Mouse (Mus musculus): Measurements from ENCODE around the gene Gm49361. TPM values are rescaled to one million over a fixed set of nuclear protein-coding genes. Genes with fewer than 3 reads are reported as not detected.

Gm49361 gene
- total RNA-seq, 2 experiments from 2014 or later, result 0.65 TPM; not detected in 1

- DNase-seq (ENCODE audit: extremely low spot score in 1 of 2, low spot score in 2 of 2), result no peak
- intact Hi-C loops (cut with DNase I), result no loop called here
Measured at GRCm38 (mm10) chr14:57736141-57736540, 9.8 kb downstream of the Gm49361 start.

GRCm38 (mm10) chr14:57732668-57733293 lies 13.1 kb downstream of the Gm49361 start:
- DNase-seq (ENCODE audit: extremely low spot score in 1 of 2, low spot score in 2 of 2), result no peak
- intact Hi-C loops (cut with DNase I), result no loop called here

- intact Hi-C loops (cut with DNase I), result no loop called here
- DNase-seq (ENCODE audit: extremely low spot score in 1 of 2, low spot score in 2 of 2), result peak in 1 of 2 experiments; percentile 75
Measured at GRCm38 (mm10) chr14:57730527-57730926, 15.4 kb downstream of the Gm49361 start.

- intact Hi-C loops (cut with DNase I), result no loop called here
Measured at GRCm38 (mm10) chr14:57729975-57730499, 15.9 kb downstream of the Gm49361 start.

GRCm38 (mm10) chr14:57729364-57729763 lies 16.5 kb downstream of the Gm49361 start:
- no peak for DNase-seq (ENCODE audit: extremely low spot score in 1 of 2, low spot score in 2 of 2)
- intact Hi-C loops (cut with DNase I), result no loop called here

More at GRCm38 (mm10) chr14:57729975-57730499, 15.9 kb downstream of the Gm49361 start:
- DNase-seq (ENCODE audit: extremely low spot score in 1 of 2, low spot score in 2 of 2), result no peak

GRCm38 (mm10) chr14:57726172-57726571 lies 19.7 kb downstream of the Gm49361 start:
- intact Hi-C loops (cut with DNase I), result no loop called here
- DNase-seq (ENCODE audit: extremely low spot score in 1 of 2, low spot score in 2 of 2), result no peak

- no peak for DNase-seq (ENCODE audit: extremely low spot score in 1 of 2, low spot score in 2 of 2)
- intact Hi-C loops (cut with DNase I), result no loop called here
Measured at GRCm38 (mm10) chr14:57724473-57724872, 21.4 kb downstream of the Gm49361 start.

- no peak for DNase-seq (ENCODE audit: extremely low spot score in 1 of 2, low spot score in 2 of 2)
- intact Hi-C loops (cut with DNase I), result no loop called here
Measured at GRCm38 (mm10) chr14:57718245-57718644, 27.7 kb downstream of the Gm49361 start.

- no peak for DNase-seq (ENCODE audit: extremely low spot score in 1 of 2, low spot score in 2 of 2)
- intact Hi-C loops (cut with DNase I), result no loop called here
Measured at GRCm38 (mm10) chr14:57716601-57717245, 29.2 kb downstream of the Gm49361 start.

- intact Hi-C loops (cut with DNase I), result no loop called here
- DNase-seq (ENCODE audit: extremely low spot score in 1 of 2, low spot score in 2 of 2), result no peak
Measured at GRCm38 (mm10) chr14:57712884-57713283, 33.0 kb downstream of the Gm49361 start.

GRCm38 (mm10) chr14:57711059-57711458 lies 34.8 kb downstream of the Gm49361 start:
- intact Hi-C loops (cut with DNase I), result no loop called here
- DNase-seq (ENCODE audit: extremely low spot score in 1 of 2, low spot score in 2 of 2), result no peak

GRCm38 (mm10) chr14:57709171-57709570 lies 36.7 kb downstream of the Gm49361 start:
- intact Hi-C loops (cut with DNase I), result no loop called here
- no peak for DNase-seq (ENCODE audit: extremely low spot score in 1 of 2, low spot score in 2 of 2)

GRCm38 (mm10) chr14:57708580-57708979 lies 37.3 kb downstream of the Gm49361 start:
- no peak for DNase-seq (ENCODE audit: extremely low spot score in 1 of 2, low spot score in 2 of 2)
- intact Hi-C loops (cut with DNase I), result no loop called here

GRCm38 (mm10) chr14:57707100-57707893 lies 38.6 kb downstream of the Gm49361 start:
- intact Hi-C loops (cut with DNase I), result no loop called here
- peak in 1 of 2 experiments; percentile 57 for DNase-seq (ENCODE audit: extremely low spot score in 1 of 2, low spot score in 2 of 2)

- intact Hi-C loops (cut with DNase I), result no loop called here
- no peak for DNase-seq (ENCODE audit: extremely low spot score in 1 of 2, low spot score in 2 of 2)
Measured at GRCm38 (mm10) chr14:57706760-57707099, 39.2 kb downstream of the Gm49361 start.

GRCm38 (mm10) chr14:57705759-57706158 lies 40.1 kb downstream of the Gm49361 start:
- no peak for DNase-seq (ENCODE audit: extremely low spot score in 1 of 2, low spot score in 2 of 2)
- intact Hi-C loops (cut with DNase I), result no loop called here

- intact Hi-C loops (cut with DNase I), result no loop called here
Measured at GRCm38 (mm10) chr14:57705075-57705474, 40.8 kb downstream of the Gm49361 start.

GRCm38 (mm10) chr14:57701915-57702477 lies 43.9 kb downstream of the Gm49361 start:
- intact Hi-C loops (cut with DNase I), result no loop called here
- DNase-seq (ENCODE audit: extremely low spot score in 1 of 2, low spot score in 2 of 2), result no peak

More at GRCm38 (mm10) chr14:57705075-57705474, 40.8 kb downstream of the Gm49361 start:
- DNase-seq (ENCODE audit: extremely low spot score in 1 of 2, low spot score in 2 of 2), result no peak

- intact Hi-C loops (cut with DNase I), result loop anchor here (5.0 kb wide), 1 partner anchor 43 kb away; no protein-coding TSS in a partner anchor
- DNase-seq (ENCODE audit: extremely low spot score in 1 of 2, low spot score in 2 of 2), result no peak
Measured at GRCm38 (mm10) chr14:57699461-57699970, 46.4 kb downstream of the Gm49361 start.

Data from left cerebral cortex, postnatal 10 days (tissue).